Mouse (Mus musculus) heart, embryonic 11.5 days (tissue): ENCODE results near the gene C530008M17Rik. TPM values are rescaled to one million over a fixed set of nuclear protein-coding genes. Genes with fewer than 3 reads are reported as not detected.

ENCODE experiments used
- ATAC-seq: fragments of 200-750 bp; cut with Nextera tagmentation; replicated peaks from 2 replicates; pipeline ENCODE4 v1.8.0; 2017; ENCODE audit warnings: moderate library complexity; ENCODE audit not compliant: insufficient number of reproducible peaks, low FRiP score, low TSS enrichment
- H3K27ac ChIP-seq: fragments of 300-500 bp; sonication (generic); 2 replicates; pipeline ENCODE4 v1.5.1; 2014; ENCODE audit warnings: mild to moderate bottlenecking, low read depth, low read length
- H3K27me3 ChIP-seq: fragments of 300-500 bp; sonication (generic); 2 replicates; pipeline ENCODE4 v1.6.1; 2014; ENCODE audit warnings: mild to moderate bottlenecking, low read length, mixed read lengths; ENCODE audit not compliant: control insufficient read depth, insufficient read depth
- H3K36me3 ChIP-seq: fragments of 300-500 bp; sonication (generic); 2 replicates; pipeline ENCODE4 v1.6.1; 2014; ENCODE audit warnings: mild to moderate bottlenecking, low read length, moderate library complexity, mixed read lengths; ENCODE audit not compliant: control insufficient read depth, insufficient read depth
- H3K4me1 ChIP-seq: fragments of 300-500 bp; sonication (generic); 2 replicates; pipeline ENCODE4 v1.6.1; 2014; ENCODE audit warnings: low read length; ENCODE audit not compliant: control insufficient read depth, insufficient read depth
- H3K4me2 ChIP-seq: fragments of 300-500 bp; sonication (generic); 2 replicates; pipeline ENCODE4 v1.6.1; 2014; ENCODE audit warnings: mild to moderate bottlenecking, moderate library complexity
- H3K4me3 ChIP-seq: fragments of 300-500 bp; sonication (generic); 2 replicates; pipeline ENCODE4 v1.5.1; 2014; ENCODE audit warnings: low read depth, low read length
- H3K9ac ChIP-seq: fragments of 300-500 bp; sonication (generic); 2 replicates; pipeline ENCODE4 v1.6.1; 2014; ENCODE audit warnings: mild to moderate bottlenecking, low read depth, low read length, moderate library complexity
- H3K9me3 ChIP-seq: fragments of 300-500 bp; sonication (generic); replicated peaks from 2 replicates; pipeline ENCODE4 v1.6.1; 2016; ENCODE audit warnings: low read length; ENCODE audit not compliant: control insufficient read depth
- WGBS: fragments of 180-500 bp; shearing (Covaris S2); extraction: QIAGEN DNeasy Blood & Tissue Kit; methylation state at CpG from one replicate; pipeline ENCODE4 v1.1.7; 2014; ENCODE audit not compliant: insufficient replicate concordance; 5-methylcytosine and 5-hydroxymethylcytosine counted together
- polyA plus RNA-seq: library from polyadenylated mRNA; unstranded; fragments of >200 nt; fragmentation: Nextera tagmentation; extraction: Ambion mirVana; gene quantifications from 2 replicates; pipeline ENCODE4 v1.2.1, GENCODE M21; 2014

C530008M17Rik gene
- polyA plus RNA-seq, 1 experiment from 2014 or later: 34.8 TPM

- ATAC-seq: no peak
- no peak overlapping the region for H3K27ac ChIP-seq
- H3K9ac ChIP-seq: no peak overlapping the region
- peaks cover 3% of the 10 kb centered on the region; the same call in 1 of the 2 replicates for H3K4me1 ChIP-seq
- WGBS: 18% methylated on average over 12 of the region's 12 CpGs
- H3K36me3 ChIP-seq: no peaks in the 10 kb centered on the region
- H3K27me3 ChIP-seq: no peaks in the 10 kb centered on the region
- H3K9me3 ChIP-seq: no peaks in the 10 kb centered on the region
- H3K4me3 ChIP-seq: peak overlapping the region; percentile 8; the same call in 1 of the 2 replicates
- H3K4me2 ChIP-seq: peak overlapping the region; percentile 57
These were observed 46.3 kb downstream of the C530008M17Rik start for GRCm38 (mm10) chr5:76702646-76703045.

GRCm38 (mm10) chr5:76705307-76706173, 49.2 kb downstream of the C530008M17Rik start:
- H3K4me2 ChIP-seq: no peak overlapping the region
- ATAC-seq: no peak
- 75% methylated on average over 11 of the region's 11 CpGs for WGBS
- peaks cover 3% of the 10 kb centered on the region; the same call in 1 of the 2 replicates for H3K4me1 ChIP-seq
- H3K27me3 ChIP-seq: no peaks in the 10 kb centered on the region
- no peak overlapping the region for H3K27ac ChIP-seq
- no peaks in the 10 kb centered on the region for H3K36me3 ChIP-seq
- H3K9ac ChIP-seq: no peak overlapping the region
- H3K9me3 ChIP-seq: no peaks in the 10 kb centered on the region
- H3K4me3 ChIP-seq: no peak overlapping the region

GRCm38 (mm10) chr5:76707072-76707471, 50.8 kb downstream of the C530008M17Rik start:
- Histone ChIP-seq H3K4me3 (no peak overlapping the region), H3K4me1 (peaks cover 3% of the 10 kb centered on the region; the same call in 1 of the 2 replicates), H3K9me3 (no peaks in the 10 kb centered on the region), H3K27ac (no peak overlapping the region), H3K4me2 (no peak overlapping the region), H3K27me3 (no peaks in the 10 kb centered on the region), H3K36me3 (no peaks in the 10 kb centered on the region), H3K9ac (no peak overlapping the region)
- whole genome bisulfite sequencing: 86% methylated on average over 3 of the region's 3 CpGs
- no peak for ATAC-seq

GRCm38 (mm10) chr5:76708004-76708403, 51.7 kb downstream of the C530008M17Rik start:
- Histone ChIP-seq H3K27me3 (no peaks in the 10 kb centered on the region), H3K27ac (no peak overlapping the region)
- WGBS: 69% methylated on average over 15 of the region's 15 CpGs

GRCm38 (mm10) chr5:76713743-76714142, 57.4 kb downstream of the C530008M17Rik start:
- 80% methylated on average over 7 of the region's 7 CpGs for WGBS
- no peak for ATAC-seq
- no peak overlapping the region for H3K9ac ChIP-seq
- no peaks in the 10 kb centered on the region for H3K4me1 ChIP-seq
- no peaks in the 10 kb centered on the region for H3K9me3 ChIP-seq
- H3K4me2 ChIP-seq: no peak overlapping the region
- no peak overlapping the region for H3K4me3 ChIP-seq
- H3K27ac ChIP-seq: no peak overlapping the region
- no peaks in the 10 kb centered on the region for H3K27me3 ChIP-seq
- H3K36me3 ChIP-seq: no peaks in the 10 kb centered on the region

More at GRCm38 (mm10) chr5:76708004-76708403, 51.7 kb downstream of the C530008M17Rik start:
- Histone ChIP-seq H3K9me3 (no peaks in the 10 kb centered on the region), H3K36me3 (no peaks in the 10 kb centered on the region), H3K4me2 (no peak overlapping the region), H3K9ac (no peak overlapping the region), H3K4me3 (no peak overlapping the region), H3K4me1 (no peaks in the 10 kb centered on the region)
- ATAC-seq: no peak

GRCm38 (mm10) chr5:76719954-76720353, 63.6 kb downstream of the C530008M17Rik start:
- H3K27me3 ChIP-seq: no peaks in the 10 kb centered on the region
- H3K4me1 ChIP-seq: no peaks in the 10 kb centered on the region
- H3K27ac ChIP-seq: no peak overlapping the region
- WGBS: 73% methylated on average over 3 of the region's 3 CpGs
- no peaks in the 10 kb centered on the region for H3K9me3 ChIP-seq
- H3K36me3 ChIP-seq: no peaks in the 10 kb centered on the region
- H3K4me2 ChIP-seq: no peak overlapping the region
- ATAC-seq: no peak
- no peak overlapping the region for H3K9ac ChIP-seq
- no peak overlapping the region for H3K4me3 ChIP-seq

GRCm38 (mm10) chr5:76724878-76725277, 68.6 kb downstream of the C530008M17Rik start:
- Histone ChIP-seq H3K9ac (no peak overlapping the region), H3K9me3 (no peaks in the 10 kb centered on the region), H3K4me1 (no peaks in the 10 kb centered on the region), H3K4me2 (no peak overlapping the region), H3K27me3 (no peaks in the 10 kb centered on the region), H3K27ac (no peak overlapping the region), H3K36me3 (no peaks in the 10 kb centered on the region), H3K4me3 (no peak overlapping the region)
- ATAC-seq: no peak
- 91% methylated on average over 2 of the region's 2 CpGs for WGBS

- no peaks in the 10 kb centered on the region for H3K9me3 ChIP-seq
- no peaks in the 10 kb centered on the region for H3K4me1 ChIP-seq
- no peak overlapping the region for H3K27ac ChIP-seq
- ATAC-seq: no peak
- no peaks in the 10 kb centered on the region for H3K27me3 ChIP-seq
- no peaks in the 10 kb centered on the region for H3K36me3 ChIP-seq
- H3K4me3 ChIP-seq: no peak overlapping the region
- no peak overlapping the region for H3K9ac ChIP-seq
- WGBS: 85% methylated on average over 8 of the region's 8 CpGs
- no peak overlapping the region for H3K4me2 ChIP-seq
These were observed 70.3 kb downstream of the C530008M17Rik start for GRCm38 (mm10) chr5:76726518-76727103.
